Mouse (Mus musculus) gastrocnemius, postnatal 14 days (tissue): Measurements from ENCODE around the gene Ccdc187. TPM values are rescaled to one million over a fixed set of nuclear protein-coding genes. Genes with fewer than 3 reads are reported as not detected.

Source experiments
- total RNA-seq, 2 experiments: library from RNA; stranded (reverse); gene quantifications; 2 replicates each; pipeline ENCODE4 v1.2.3; 2021

The Ccdc187 gene
- total RNA-seq, 2 experiments from 2014 or later = 0.04 to 0.09 TPM

Other genes starting within 250 kb of the Ccdc187 start
- 10 to 100 TPM; 12.3 to 18.4 TPM for gene Nacc2, start 171.3 kb downstream of the Ccdc187 start, total RNA-seq
- gene Lhx3, start 86.3 kb downstream of the Ccdc187 start, total RNA-seq = not detected
- gene Qsox2, start 57.0 kb downstream of the Ccdc187 start, total RNA-seq = 1 to 10 TPM; 4.3 to 5.4 TPM
- gene Gpsm1, start 21.0 kb upstream of the Ccdc187 start, total RNA-seq = 1 to 10 TPM; 6.4 to 7.4 TPM
- gene Dnlz, start 57.6 kb upstream of the Ccdc187 start, total RNA-seq = 10 to 100 TPM; 17.0 to 17.6 TPM
- 1 to 10 TPM in 1 of 2 experiments, under 1 TPM in 1; 0.71 to 1.1 TPM for gene Card9, start 66.4 kb upstream of the Ccdc187 start, total RNA-seq
- gene Snapc4, start 86.1 kb upstream of the Ccdc187 start, total RNA-seq = 1 to 10 TPM; 6.2 to 7.2 TPM
- 10 to 100 TPM; 24.5 to 24.9 TPM for gene Entr1, start 94.8 kb upstream of the Ccdc187 start, total RNA-seq
- gene Pmpca, start 94.8 kb upstream of the Ccdc187 start, total RNA-seq = 100 to 1,000 TPM; 125 to 136 TPM
- gene Inpp5e, start 114.6 kb upstream of the Ccdc187 start, total RNA-seq = 1 to 10 TPM; 5.7 to 5.8 TPM
- gene Sec16a, start 150.7 kb upstream of the Ccdc187 start, total RNA-seq = 10 to 100 TPM; 20.9 to 24.1 TPM
- gene Notch1, start 222.1 kb upstream of the Ccdc187 start, total RNA-seq = 10 to 100 TPM; 17.1 to 18.9 TPM